Mouse (Mus musculus) kidney, postnatal 25 days (tissue): ENCODE measurements around the gene Osbp2.
A peak's percentile ranks its signal among the peaks of the same experiment; 100 is the strongest.

Experiments
- DNase-seq, 2 experiments: peaks; one replicate each; pipeline ENCODE4 v3.0.0; 2021; ENCODE audit warnings: mixed read lengths in 2 of 2

Gene Osbp2

DNA sequence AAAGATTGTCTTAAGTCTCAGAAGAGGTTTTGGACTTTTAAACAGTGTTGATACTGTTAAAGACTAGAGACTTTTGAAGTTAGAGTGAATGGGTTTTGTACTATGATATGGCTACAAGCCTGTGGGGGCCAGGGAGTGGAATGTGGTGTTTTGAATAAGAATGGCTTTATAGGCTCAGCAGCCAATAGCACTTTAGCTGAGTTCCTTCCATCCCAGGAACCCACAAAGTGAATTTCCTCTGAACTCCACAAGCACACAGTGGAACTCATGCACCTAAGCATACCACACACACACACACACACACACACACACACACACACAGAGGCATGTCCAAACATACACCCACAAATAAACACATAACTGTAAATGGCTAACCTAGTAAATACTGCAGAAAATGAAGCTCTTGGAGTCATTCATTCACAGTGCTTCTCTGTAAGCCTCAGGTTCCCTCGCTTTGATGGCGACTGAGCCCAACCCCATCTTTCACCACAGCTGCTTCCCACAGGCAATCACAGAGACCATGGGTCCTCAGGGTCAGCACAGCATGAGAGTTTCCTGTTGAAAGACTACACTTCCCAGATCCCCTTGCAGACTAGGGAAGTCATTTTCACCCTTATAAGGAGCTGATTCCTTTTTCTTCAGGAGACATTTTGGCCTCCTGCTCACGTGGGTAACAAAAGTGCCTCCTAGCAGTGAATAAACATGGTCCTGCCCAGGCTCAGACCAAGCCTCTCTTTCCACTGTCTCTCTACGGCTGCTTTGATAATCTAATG lies 45.5 kb downstream of the Osbp2 start:
- no peak for DNase-seq

DNA sequence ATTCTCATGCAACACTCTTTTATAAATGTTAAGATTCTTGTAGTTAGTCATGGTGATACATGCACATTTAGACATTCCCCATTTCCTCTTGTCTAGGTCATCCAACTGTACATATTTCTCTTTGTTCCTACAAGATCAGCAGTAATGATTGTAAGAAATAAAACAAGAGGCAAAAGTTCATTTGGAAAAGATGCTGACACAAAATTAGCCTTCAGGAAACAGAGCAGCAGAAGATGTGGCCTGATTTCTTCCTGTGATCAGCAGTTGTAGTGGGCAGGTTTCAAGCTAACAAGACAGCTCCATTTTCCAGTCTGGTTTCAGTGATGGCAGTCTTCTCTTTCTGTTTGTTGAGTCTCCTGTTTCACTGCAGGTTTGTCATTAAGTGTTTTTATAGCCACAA lies 47.8 kb downstream of the Osbp2 start:
- no peak for DNase-seq

DNA sequence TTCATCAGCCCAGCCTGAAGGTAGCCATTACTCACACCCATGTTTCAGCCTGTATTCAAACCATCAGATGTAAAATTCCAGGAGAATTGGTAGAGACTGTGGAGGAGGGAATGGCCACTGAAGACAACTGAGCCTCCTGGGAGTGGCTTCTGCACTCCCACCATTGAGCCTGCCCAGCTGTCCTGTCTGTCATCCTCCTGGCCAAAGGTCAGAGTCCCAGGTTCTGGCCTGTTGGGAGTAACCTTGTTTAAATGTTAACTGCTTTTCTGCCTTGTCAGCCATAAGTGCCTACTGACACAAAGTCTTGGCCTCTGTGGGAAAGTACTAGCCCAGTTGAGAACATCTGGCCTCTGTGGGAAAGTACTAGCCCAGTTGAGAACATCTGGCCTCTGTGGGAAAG lies 50.4 kb downstream of the Osbp2 start:
- peak; percentile 78 to 91 for DNase-seq

DNA sequence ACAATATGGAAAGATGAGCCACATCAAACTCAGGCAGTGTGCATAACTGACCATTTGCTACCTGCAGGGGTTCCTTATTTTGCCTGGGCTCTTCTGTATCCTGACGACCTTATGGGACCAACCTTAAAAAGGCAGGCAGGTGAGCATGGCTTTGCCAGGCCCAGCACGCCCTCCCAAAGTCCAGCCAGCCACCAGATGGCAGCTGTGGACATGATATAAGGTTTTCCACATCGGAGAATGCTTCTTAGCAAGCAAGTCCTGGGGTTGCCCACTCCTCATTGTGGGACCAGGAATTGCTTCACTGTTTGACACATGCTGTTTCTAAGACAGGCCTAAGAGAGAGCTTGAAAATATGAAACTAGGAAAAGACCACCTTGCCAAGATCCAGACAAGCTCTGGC lies 55.5 kb downstream of the Osbp2 start:
- DNase-seq = peak; percentile 73 to 75

DNA sequence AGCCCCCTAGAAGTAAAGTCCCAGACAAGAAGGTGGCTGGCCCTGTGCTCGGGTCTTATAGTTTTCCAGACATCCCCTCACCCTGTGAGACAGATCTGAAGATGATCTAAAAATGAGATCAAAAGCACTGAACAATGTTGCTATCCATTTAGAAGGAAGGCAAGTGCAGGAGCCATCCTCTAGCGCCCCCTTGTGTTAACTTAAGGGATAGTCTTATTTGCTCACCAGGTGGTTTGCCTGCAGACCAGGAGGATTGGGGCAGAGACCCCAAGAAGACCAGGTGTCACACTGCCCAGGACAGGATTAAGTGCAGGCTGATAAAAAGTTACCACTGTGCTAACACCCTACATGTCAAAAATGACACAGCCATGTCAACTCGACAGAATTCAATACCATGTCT lies 58.3 kb downstream of the Osbp2 start:
- DNase-seq = peak in 1 of 2 experiments; percentile 56

DNA sequence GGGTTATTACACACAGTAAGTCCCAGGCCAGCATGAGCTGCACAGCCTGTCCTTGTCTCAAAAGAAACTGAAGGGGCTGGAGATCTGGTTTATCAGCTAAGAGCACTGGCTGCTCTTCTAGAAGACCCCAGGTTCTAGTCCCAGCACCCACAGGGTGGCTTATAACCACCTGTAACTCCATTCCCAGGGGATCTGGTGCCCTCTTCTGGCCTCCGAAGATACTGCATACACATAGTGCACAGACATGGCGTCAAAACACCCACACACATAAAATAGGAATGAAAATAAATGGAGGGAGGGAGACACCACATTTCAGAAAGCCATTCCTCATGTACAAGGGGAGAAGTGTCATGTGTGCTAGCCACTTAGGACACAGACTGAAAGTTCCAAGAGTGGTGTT lies 59.1 kb downstream of the Osbp2 start:
- no peak for DNase-seq

DNA sequence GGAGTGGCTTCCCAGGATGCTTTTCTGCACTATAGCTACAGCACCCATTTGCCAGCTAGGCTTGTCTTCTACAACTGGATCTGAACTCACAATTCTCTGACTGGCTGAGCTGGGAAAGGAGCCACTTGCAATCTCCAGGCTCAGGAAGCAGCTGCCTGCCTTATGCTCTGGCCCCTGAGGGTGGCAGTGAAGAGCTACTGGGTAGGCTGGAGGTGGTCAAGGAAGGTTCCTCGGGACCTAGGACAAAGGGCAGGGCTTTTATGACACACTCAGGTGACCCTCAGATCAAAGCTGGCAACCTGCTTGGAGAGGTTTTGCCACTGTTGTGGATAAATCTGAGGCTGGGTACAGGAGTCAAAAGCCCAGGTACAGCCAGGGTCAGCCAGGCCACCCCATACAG lies 61.6 kb downstream of the Osbp2 start:
- peak in 1 of 2 experiments; percentile 27 for DNase-seq

DNA sequence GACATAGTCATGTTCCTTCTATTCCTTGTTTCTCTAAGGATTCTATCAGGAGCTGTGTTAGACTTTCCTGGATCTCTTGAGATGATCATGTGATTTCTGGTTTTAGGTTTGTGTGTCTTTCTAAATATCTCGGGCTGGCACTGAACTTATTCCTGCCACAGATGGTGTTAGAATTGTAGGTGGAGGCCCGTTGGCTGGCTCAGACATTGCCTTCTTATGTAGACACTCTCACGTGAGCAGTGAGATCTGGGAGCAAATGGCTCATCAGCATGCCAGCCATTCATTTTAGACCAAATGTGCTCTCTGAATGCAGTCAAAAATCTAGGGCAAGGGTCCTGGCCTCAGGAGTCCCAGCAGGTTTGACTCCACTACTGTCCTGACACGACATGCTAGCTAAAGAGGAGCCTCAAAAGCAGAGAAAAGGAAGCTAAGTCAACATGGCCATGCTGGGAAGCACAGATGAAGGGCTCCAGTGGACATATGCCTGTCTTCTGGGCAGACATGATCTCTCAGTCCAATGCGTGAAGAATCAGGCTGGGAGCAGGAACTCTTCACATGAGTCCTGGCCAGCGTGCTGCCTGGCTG lies 66.0 kb downstream of the Osbp2 start:
- DNase-seq = no peak

DNA sequence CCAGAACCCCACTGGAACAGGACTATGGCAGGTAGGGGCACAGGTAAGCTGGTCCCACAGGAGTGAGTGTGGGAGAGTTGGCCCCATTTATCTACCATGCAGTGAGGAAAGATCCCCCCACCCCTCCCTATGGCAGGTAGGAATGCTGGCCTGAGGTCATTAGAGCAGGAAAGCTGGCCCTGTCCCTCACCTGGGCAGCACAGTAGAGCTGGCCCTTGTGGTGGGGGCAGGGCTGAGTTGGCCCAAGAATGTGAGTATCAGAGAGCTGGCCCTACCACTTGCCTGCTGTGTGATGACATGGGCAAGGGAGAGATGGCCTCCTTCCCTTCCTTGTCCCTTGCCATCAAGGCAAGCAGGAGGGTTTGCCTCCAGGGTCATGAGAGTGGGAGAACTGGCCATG lies 73.0 kb downstream of the Osbp2 start:
- peak; percentile 25 to 54 for DNase-seq

DNA sequence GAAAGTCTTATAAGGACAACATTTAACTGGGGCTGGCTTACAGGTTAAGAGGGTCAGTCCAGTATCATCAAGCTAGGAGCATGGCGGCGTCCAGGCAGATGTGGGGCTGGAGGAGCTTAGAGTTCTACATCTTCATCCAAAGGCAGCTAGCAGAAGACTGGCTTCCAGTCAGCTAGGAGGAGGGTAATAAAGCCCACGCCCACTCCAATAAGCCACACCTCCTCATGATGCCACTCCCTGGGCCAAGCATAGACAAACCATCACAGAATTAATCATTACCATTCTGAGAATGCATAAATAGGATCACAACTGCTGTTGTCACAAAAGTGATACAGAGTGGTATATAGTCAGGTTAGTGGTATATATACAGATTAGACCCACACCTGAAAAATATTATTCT lies 73.8 kb downstream of the Osbp2 start:
- peak; percentile 51 to 70 for DNase-seq

DNA sequence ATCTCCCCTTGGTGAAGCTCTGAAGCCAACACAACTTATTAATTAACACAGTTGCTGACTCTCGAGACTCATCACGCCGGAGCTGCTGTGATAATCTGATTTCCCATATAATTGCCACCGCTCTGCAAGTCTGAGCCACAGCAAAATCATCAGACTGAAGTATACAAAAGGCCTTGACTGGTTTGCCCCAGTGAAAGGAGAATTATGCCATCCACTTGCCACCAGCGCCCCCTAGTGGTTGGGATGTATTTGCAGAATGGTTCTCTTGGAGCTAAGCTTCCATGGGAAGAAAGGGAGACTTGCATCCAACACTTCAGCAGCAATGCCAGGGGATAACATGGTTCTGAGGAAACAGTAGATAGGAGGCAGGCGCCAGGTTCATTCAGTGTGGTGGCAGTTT lies 77.1 kb downstream of the Osbp2 start:
- DNase-seq = peak; percentile 85 to 94

DNA sequence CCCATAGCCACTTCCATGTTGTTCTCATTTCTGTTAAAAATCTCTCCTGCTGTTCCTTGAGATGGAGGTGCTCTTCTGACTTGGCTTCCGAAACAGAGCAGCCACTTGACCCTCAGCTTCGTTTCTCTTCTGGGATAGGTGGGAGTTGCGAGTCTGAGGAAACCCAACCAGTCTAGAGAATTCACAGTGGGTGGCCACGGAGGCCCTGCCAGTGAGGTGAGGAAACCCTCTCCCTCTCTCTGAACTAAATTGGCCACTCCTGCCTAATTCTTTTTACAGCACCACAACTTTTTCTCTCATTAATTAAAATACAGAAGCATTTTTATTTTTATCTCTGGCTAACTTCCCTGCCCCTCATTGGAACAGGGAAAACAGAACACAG lies 88.4 kb downstream of the Osbp2 start:
- DNase-seq = no peak

DNA sequence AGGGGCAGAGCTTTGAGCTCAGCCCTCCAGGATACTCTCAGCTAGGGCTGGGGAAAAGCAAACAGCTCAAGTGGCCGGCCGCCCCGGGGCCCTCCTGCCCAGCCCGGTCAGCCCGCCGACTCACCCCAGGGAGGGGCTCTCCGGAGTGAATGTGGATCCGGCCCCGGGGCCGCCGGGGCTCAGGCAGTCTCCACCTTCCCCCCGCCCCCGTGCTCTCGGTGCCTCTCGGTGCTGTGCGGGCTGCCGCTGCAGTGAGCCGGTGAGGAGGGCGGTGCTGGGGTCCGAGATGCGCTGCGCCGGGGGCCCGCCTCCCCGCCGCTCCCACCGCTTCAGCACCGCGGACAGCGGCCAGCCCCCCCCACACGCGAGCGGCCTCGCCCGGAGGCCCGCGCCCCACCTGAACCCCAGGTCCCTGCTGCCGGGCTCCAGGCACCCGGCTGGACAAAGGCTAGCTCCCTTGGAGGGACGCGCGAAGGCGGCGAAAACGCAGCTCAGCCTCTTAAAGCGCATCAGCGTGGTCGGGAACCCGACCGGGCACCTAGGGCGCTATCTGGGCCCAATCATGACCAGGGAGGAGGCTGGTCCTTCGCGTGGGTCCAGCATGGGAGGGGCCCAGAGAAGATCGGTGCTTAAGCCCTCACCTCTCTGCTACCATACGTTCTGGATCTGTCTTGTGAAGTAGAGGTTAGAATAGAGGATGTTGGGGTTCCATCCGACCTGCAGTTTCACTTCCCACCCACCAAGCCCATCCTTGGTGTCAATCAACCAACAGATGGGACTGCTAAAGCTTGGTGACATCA lies 89.0 kb downstream of the Osbp2 start:
- DNase-seq = peak; percentile 19 to 45

DNA sequence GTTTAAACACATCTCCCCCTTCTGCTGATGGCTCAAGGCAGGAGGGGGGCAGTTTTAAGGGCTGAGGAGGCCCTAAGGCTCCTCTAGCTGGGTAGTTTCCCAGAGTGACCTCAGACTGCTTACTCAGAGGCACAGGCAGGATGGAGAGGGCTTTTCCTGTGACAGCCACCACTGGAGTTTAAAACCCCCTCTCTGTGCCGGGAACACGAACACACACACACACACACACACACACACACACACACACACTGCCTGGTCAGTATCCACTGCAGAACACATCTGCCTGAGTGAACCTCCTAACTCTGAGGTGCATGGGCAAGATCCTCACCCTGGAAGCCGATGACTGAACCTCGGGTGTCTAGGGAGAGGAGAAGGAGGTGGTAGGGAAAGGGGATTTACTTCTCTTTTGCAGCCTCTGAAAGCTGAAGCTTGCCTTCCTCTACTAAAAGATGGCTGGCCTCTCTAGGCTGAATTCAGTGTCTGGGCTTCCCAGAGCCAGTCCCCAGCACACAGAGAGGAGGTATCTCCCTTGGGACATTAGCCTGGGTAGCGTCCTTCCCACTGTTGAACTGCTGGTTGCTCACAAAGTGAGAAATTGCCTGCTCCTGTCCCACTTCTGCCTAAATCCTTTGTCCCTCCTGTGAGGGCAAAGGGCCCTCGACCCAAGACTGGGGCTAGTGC lies 89.8 kb downstream of the Osbp2 start:
- DNase-seq = no peak

DNA sequence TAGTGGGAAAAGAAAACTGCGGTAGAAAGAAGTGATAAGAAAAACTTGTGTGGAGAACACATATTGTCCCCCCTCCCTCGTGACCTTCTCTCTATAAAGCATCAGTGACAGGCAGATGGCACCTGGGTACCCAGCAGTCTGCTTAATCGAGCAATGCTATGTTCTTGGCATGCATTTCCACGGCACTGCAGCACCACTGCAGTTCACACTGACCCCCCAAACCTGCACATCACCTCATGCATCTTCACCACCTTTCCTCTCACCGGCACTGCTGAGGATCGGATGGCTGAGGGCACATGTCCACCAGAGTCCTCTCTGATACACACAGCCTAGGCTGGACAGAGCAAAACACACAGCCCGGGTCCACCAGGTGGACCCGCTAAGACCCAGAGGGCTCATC lies 90.6 kb downstream of the Osbp2 start:
- DNase-seq = no peak

DNA sequence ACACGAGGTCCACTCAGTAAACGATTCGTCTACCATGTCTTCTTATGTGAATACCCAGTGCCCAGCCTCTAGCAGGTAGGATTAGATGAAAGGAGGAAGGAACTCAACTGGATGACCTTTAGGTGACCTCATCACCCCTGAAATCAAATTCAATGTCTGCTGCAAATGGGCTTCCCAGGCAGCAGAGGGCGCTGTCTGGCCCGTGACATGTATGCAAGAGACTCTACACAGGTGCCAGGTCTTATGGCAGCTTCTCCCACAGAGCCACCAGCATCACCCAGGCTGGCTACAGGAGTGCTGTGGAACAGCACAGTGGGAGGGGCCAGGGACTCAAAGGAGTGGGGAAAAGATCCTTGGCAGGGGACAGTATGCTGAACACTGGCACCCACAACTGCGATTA lies 92.4 kb downstream of the Osbp2 start:
- no peak for DNase-seq

DNA sequence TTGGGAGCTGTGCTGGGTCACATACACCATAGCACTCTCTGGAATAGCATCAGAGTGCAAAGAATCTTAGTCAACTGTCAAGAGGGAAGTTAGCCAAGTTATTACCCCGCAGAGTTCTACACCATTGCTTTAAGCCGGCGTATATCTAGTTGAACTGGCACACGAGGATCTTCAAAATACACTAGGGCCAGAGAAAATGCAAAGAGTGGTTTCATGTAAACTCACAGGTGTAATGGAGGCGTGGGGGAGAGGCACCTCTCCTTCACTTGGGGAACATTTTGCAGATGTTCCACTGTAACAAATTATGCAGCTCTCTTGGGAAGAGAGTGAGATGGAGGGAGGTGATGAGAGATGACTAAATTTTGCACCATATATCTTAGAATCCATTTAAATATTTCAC lies 95.9 kb downstream of the Osbp2 start:
- DNase-seq = no peak

DNA sequence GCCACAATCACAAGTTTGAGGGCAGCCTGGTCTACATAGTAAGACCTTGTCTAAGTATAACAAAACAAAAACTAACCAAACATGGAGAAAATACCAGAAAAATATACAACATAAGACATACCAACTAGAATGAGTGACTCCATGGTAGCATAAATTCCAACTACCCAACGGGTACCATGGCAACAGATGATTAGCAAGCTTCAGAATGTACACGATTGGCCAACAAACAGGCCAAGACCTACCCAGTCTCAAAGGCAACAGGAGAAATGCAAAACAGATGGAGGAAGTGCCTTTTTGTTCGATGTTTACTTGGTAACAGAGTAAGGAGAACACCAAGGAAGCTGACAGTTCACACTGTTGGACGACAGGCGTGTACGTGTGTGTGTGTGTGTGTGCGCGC lies 96.7 kb downstream of the Osbp2 start:
- DNase-seq = no peak

DNA sequence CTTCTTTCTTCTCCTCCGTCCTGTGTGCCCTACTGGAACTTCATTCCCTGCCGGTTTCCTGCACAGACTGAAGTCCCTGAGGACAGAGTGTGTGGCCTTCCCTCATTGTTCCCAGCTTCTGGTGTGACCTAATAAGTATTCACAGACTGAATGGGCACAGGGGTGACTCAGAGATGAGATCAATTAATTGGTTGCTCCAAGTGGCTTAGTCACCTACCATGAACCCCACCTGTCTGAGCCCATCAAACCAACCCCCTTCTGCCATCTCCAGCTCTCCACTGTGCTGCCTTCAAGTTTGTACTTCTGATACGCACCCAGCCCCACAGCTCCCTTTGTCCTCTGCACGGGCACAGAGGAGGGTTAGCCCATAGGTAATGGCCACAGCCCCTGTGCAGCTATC lies 99.4 kb downstream of the Osbp2 start:
- DNase-seq = no peak

DNA sequence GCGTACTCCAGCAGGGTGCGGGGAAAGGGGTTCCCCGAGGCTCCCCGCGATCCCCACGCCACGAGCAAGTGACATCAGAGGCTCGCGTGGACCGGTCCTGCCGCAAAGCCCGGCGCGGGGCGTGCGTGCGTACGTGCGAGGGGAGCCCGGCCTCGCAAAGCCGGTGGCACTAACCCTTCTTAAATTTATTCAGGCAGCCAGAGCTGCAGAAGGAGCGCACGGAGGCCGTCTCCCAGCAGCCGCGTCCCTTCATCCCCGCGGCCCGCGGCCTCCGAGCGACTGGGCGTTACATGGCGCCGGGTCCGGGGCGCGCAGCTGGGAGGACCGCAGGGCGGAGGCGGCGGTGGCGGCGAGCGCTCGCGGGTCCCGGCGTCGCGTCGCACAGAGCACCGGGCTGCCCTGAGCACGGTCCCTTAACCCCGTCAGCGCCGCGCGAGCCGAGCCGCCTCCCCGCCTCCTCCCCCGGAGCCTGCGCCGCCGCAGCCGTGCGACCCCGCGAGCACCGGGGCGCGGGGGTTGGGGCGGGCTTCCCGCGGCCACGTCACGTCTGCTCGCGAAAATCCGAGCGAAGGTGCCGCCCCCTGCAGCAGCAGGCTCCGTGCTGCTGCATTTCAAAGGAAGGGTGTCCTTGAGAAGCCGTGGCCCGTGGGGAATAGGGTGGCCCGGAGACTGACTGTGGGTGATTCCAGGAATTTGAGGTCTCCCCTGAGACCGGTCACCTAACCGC lies 101.8 kb downstream of the Osbp2 start:
- DNase-seq = peak in 1 of 2 experiments; percentile 36

DNA sequence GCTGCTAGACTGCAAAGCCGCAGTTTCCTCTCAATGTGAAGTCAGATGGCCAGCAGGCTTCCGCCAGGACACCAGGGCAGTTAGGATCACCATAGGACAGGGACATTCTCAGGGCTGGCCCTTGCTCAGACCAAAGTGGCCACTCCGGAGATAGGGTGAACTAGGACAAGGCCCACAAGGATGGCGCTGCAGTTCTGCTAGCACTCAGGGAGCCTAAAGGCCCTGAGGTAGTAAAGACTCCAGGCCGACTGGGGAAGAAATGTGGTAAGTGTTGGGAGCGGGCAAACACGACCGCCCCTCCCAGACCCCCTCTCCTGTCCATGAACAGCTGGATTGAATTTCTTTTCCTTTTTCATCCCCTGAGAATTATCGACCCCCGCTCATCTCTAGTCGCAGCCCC lies 102.4 kb downstream of the Osbp2 start:
- DNase-seq = no peak

DNA sequence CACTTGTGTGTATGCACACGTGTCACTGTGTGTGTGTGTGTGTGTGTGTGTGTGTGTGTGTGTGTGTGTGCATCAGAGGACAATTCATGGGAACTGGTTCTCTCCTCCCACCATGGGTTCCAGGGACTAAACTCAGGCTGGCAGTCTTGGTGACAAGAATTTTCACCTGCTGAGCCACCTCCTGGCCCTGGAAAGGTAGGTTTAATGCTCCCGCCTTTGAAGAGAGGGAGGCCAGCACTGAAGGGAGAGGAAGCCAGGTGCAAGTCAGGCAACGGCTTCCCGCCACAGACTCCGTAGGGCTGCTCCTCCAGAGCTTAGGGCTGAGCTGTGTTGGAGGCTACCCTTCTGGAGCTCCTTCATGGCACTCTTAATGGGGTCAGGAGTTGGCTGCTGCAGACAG lies 104.3 kb downstream of the Osbp2 start:
- DNase-seq = no peak

DNA sequence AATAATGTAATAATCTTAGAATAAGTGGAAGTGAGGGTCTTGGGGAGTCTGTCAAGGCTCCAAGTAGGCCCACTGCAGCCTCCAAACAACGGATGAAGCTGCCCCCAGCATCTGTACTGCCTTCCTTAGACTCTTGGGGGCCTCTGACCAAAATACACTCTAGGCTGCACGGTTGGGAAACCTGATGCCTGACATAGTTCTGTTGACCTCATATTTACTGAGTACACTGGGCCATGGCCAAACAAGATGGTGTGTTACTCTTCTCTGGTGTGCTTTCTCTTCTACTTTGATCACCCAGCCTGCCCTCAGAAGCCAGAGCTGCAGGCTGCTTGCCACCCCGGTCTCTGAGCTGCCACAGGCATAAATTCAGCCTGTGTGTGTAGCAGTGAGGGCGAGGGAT lies 108.4 kb downstream of the Osbp2 start:
- DNase-seq = no peak
